Mouse (Mus musculus): ENCODE data around the gene Gemin7. TPM values are rescaled to one million over a fixed set of nuclear protein-coding genes. Genes with fewer than 3 reads are reported as not detected.
A peak's percentile ranks its signal among the peaks of the same experiment; 100 is the strongest.

Gene Gemin7
- polyA plus RNA-seq, 1 experiment = 136 TPM

DNA sequence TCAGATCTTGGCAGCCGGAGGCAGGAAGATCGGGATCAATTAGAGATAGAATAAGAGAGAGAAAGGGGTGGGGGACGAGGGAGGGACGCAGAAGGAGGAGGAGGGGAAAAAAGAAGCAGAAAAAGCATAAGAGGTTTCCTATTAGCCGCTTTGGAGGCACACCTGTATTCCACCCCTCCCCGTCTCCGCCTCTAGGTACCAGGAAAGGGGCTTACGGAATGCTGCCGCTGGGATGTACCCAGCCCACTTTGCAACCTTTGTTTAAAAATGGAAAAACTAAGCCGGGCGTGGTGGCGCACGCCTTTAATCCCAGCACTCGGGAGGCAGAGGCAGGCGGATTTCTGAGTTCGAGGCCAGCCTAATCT lies 3.6 kb downstream of the Gemin7 start:
- Histone ChIP-seq H3K36me3 (ENCODE audit: control insufficient read depth, insufficient read depth) (peaks cover 4% of the 10 kb centered on the region), H3K4me3 (ENCODE audit: insufficient read depth, poor library complexity, severe bottlenecking) (peak overlapping the region; percentile 56), H3ac (ENCODE audit: control insufficient read depth, insufficient read length, low read depth) (peak overlapping the region; percentile 25), H3K27me3 (ENCODE audit: control insufficient read depth, insufficient read depth, insufficient read length) (no peaks in the 10 kb centered on the region), H3K79me2 (ENCODE audit: control insufficient read depth, insufficient read depth) (peaks cover 42% of the 10 kb centered on the region), H3K79me3 (ENCODE audit: low read depth) (peaks cover 29% of the 10 kb centered on the region)
- no peak for TF ChIP-seq MAX (IDR thresholded peaks at IDR 0.05)
- no peak for TF ChIP-seq USF1 (IDR thresholded peaks at IDR 0.05; ENCODE audit: low read depth)
- no peak for TF ChIP-seq FOSL1 (IDR thresholded peaks at IDR 0.05; ENCODE audit: insufficient read depth, low read length, poor library complexity, severe bottlenecking)
- TF ChIP-seq MYOD1 (IDR thresholded peaks at IDR 0.05; ENCODE audit: control insufficient read depth, insufficient read length, low read depth) = no peak
- no peak for TF ChIP-seq CTCF (IDR thresholded peaks at IDR 0.05; ENCODE audit: control insufficient read depth, insufficient read depth, insufficient read length)
- no peak for TF ChIP-seq CEBPB (IDR thresholded peaks at IDR 0.05; ENCODE audit: low read depth)
- no peak for TF ChIP-seq MYOG (IDR thresholded peaks at IDR 0.05; ENCODE audit: control insufficient read depth, extremely low read depth, insufficient read length)

- Histone ChIP-seq H3ac (ENCODE audit: control insufficient read depth, insufficient read length, low read depth) (peak overlapping the region; percentile 90), H3K79me2 (ENCODE audit: control insufficient read depth, insufficient read depth) (peaks cover 49% of the 10 kb centered on the region), H3K4me3 (ENCODE audit: insufficient read depth, poor library complexity, severe bottlenecking) (peak overlapping the region; percentile 56), H3K27me3 (ENCODE audit: control insufficient read depth, insufficient read depth, insufficient read length) (no peaks in the 10 kb centered on the region), H3K36me3 (ENCODE audit: control insufficient read depth, insufficient read depth) (peaks cover 4% of the 10 kb centered on the region), H3K79me3 (ENCODE audit: low read depth) (peaks cover 29% of the 10 kb centered on the region)
- TF ChIP-seq USF1 (IDR thresholded peaks at IDR 0.05; ENCODE audit: low read depth) (no peak), FOSL1 (IDR thresholded peaks at IDR 0.05; ENCODE audit: insufficient read depth, low read length, poor library complexity, severe bottlenecking) (no peak), MAX (IDR thresholded peaks at IDR 0.05) (no peak)
Observed at GRCm38 (mm10) chr7:19572926-19573775, 4.2 kb downstream of the Gemin7 start.

- Histone ChIP-seq H3K27me3 (ENCODE audit: control insufficient read depth, insufficient read depth, insufficient read length) (no peaks in the 10 kb centered on the region), H3K79me3 (ENCODE audit: low read depth) (peaks cover 32% of the 10 kb centered on the region), H3ac (ENCODE audit: control insufficient read depth, insufficient read length, low read depth) (no peak overlapping the region), H3K79me2 (ENCODE audit: control insufficient read depth, insufficient read depth) (peaks cover 50% of the 10 kb centered on the region), H3K36me3 (ENCODE audit: control insufficient read depth, insufficient read depth) (peaks cover 14% of the 10 kb centered on the region), H3K4me3 (ENCODE audit: insufficient read depth, poor library complexity, severe bottlenecking) (no peak overlapping the region)
- TF ChIP-seq CEBPB (IDR thresholded peaks at IDR 0.05; ENCODE audit: low read depth) (no peak), USF1 (IDR thresholded peaks at IDR 0.05; ENCODE audit: low read depth) (no peak), CTCF (IDR thresholded peaks at IDR 0.05; ENCODE audit: control insufficient read depth, insufficient read depth, insufficient read length) (no peak), FOSL1 (IDR thresholded peaks at IDR 0.05; ENCODE audit: insufficient read depth, low read length, poor library complexity, severe bottlenecking) (no peak), MAX (IDR thresholded peaks at IDR 0.05) (no peak), MYOG (IDR thresholded peaks at IDR 0.05; ENCODE audit: control insufficient read depth, extremely low read depth, insufficient read length) (no peak), MYOD1 (IDR thresholded peaks at IDR 0.05; ENCODE audit: control insufficient read depth, insufficient read length, low read depth) (no peak)
Observed at GRCm38 (mm10) chr7:19569647-19570046, 7.7 kb downstream of the Gemin7 start.

- Histone ChIP-seq H3K36me3 (ENCODE audit: control insufficient read depth, insufficient read depth) (peaks cover 19% of the 10 kb centered on the region), H3ac (ENCODE audit: control insufficient read depth, insufficient read length, low read depth) (no peak overlapping the region), H3K4me3 (ENCODE audit: insufficient read depth, poor library complexity, severe bottlenecking) (no peak overlapping the region), H3K27me3 (ENCODE audit: control insufficient read depth, insufficient read depth, insufficient read length) (no peaks in the 10 kb centered on the region), H3K79me3 (ENCODE audit: low read depth) (peaks cover 28% of the 10 kb centered on the region), H3K79me2 (ENCODE audit: control insufficient read depth, insufficient read depth) (peaks cover 44% of the 10 kb centered on the region)
- TF ChIP-seq FOSL1 (IDR thresholded peaks at IDR 0.05; ENCODE audit: insufficient read depth, low read length, poor library complexity, severe bottlenecking) (no peak), MAX (IDR thresholded peaks at IDR 0.05) (no peak), CEBPB (IDR thresholded peaks at IDR 0.05; ENCODE audit: low read depth) (no peak), CTCF (IDR thresholded peaks at IDR 0.05; ENCODE audit: control insufficient read depth, insufficient read depth, insufficient read length) (no peak)
Observed at GRCm38 (mm10) chr7:19567426-19567825, 10.0 kb downstream of the Gemin7 start.

- no peak overlapping the region for H3ac ChIP-seq (ENCODE audit: control insufficient read depth, insufficient read length, low read depth)
- H3K79me2 ChIP-seq (ENCODE audit: control insufficient read depth, insufficient read depth) = peaks cover 40% of the 10 kb centered on the region
- H3K36me3 ChIP-seq (ENCODE audit: control insufficient read depth, insufficient read depth) = peaks cover 19% of the 10 kb centered on the region
- TF ChIP-seq MAX (IDR thresholded peaks at IDR 0.05) (no peak), MYOD1 (IDR thresholded peaks at IDR 0.05; ENCODE audit: control insufficient read depth, insufficient read length, low read depth) (no peak), CTCF (IDR thresholded peaks at IDR 0.05; ENCODE audit: control insufficient read depth, insufficient read depth, insufficient read length) (no peak), MYOG (IDR thresholded peaks at IDR 0.05; ENCODE audit: control insufficient read depth, extremely low read depth, insufficient read length) (no peak)
- H3K79me3 ChIP-seq (ENCODE audit: low read depth) = peaks cover 25% of the 10 kb centered on the region
- no peaks in the 10 kb centered on the region for H3K27me3 ChIP-seq (ENCODE audit: control insufficient read depth, insufficient read depth, insufficient read length)
- H3K4me3 ChIP-seq (ENCODE audit: insufficient read depth, poor library complexity, severe bottlenecking) = no peak overlapping the region
Observed at GRCm38 (mm10) chr7:19565803-19566202, 11.6 kb downstream of the Gemin7 start.

DNA sequence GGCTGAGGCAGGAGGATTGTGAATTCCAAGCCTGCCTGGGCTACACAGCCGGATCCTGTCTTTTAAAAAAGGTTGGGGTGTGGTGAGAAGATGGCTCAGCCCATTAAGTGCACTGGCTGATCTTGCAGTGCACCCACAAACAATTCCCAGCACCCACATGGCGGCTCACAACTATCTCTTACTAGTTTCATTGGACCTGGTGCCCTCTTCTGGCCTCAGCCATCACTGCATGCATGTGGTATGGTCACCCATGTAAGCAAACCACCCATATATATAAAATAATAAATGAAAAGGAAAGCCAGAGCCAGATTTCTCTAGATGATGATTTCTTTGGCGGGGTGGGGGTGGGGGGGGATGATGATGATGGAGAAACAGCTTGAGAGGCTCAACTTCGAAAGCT lies 12.9 kb downstream of the Gemin7 start:
- peaks cover 15% of the 10 kb centered on the region for H3K36me3 ChIP-seq (ENCODE audit: control insufficient read depth, insufficient read depth)
- H3K79me2 ChIP-seq (ENCODE audit: control insufficient read depth, insufficient read depth) = peaks cover 40% of the 10 kb centered on the region
- peaks cover 29% of the 10 kb centered on the region for H3K79me3 ChIP-seq (ENCODE audit: low read depth)
- TF ChIP-seq CEBPB (IDR thresholded peaks at IDR 0.05; ENCODE audit: low read depth) (no peak), MYOG (IDR thresholded peaks at IDR 0.05; ENCODE audit: control insufficient read depth, extremely low read depth, insufficient read length) (no peak), FOSL1 (IDR thresholded peaks at IDR 0.05; ENCODE audit: insufficient read depth, low read length, poor library complexity, severe bottlenecking) (no peak), MYOD1 (IDR thresholded peaks at IDR 0.05; ENCODE audit: control insufficient read depth, insufficient read length, low read depth) (no peak), MAX (IDR thresholded peaks at IDR 0.05) (no peak), CTCF (IDR thresholded peaks at IDR 0.05; ENCODE audit: control insufficient read depth, insufficient read depth, insufficient read length) (no peak), USF1 (IDR thresholded peaks at IDR 0.05; ENCODE audit: low read depth) (no peak)
- H3ac ChIP-seq (ENCODE audit: control insufficient read depth, insufficient read length, low read depth) = no peak overlapping the region
- H3K27me3 ChIP-seq (ENCODE audit: control insufficient read depth, insufficient read depth, insufficient read length) = no peaks in the 10 kb centered on the region
- H3K4me3 ChIP-seq (ENCODE audit: insufficient read depth, poor library complexity, severe bottlenecking) = no peak overlapping the region

Measured in C2C12 (cell line).